Mouse (Mus musculus) frontal cortex, adult (tissue): Measurements from ENCODE around the gene Ahnak.
"Not testable (repeated sequence)": the region's sequence is repeated elsewhere in the genome, so short reads cannot be mapped to it uniquely, and the experiment has no call there.

ENCODE experiments used
- ATAC-seq: cut with Nextera tagmentation; 2 replicates; pipeline ENCODE4 v1.9.2; 2017; ENCODE audit warnings: mild to moderate bottlenecking, moderate library complexity, mixed read lengths; ENCODE audit not compliant: low TSS enrichment

The Ahnak gene

GRCm38 (mm10) chr19:9041074-9041473 is 52.0 kb downstream of the Ahnak start:
- no peak for ATAC-seq

DNA sequence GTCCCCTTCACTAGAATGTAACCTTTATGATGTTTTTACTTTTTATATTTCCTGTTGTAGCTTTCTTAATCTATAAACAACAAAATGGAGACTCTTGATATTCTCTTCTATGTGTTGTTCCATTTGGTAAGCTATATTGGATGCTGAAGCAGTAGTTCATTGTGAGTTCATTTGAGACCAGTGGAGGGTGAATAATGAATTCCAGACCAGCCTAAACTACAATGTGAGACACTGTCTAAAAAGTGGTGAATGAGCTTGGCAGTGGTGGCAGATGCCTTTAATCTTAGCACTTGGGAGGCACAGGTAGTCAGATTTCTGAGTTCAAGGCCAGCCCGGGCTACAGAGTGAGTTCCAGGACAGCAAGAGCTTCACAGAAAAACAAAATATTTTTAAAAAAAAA is 54.0 kb downstream of the Ahnak start:
- no peak for ATAC-seq

DNA sequence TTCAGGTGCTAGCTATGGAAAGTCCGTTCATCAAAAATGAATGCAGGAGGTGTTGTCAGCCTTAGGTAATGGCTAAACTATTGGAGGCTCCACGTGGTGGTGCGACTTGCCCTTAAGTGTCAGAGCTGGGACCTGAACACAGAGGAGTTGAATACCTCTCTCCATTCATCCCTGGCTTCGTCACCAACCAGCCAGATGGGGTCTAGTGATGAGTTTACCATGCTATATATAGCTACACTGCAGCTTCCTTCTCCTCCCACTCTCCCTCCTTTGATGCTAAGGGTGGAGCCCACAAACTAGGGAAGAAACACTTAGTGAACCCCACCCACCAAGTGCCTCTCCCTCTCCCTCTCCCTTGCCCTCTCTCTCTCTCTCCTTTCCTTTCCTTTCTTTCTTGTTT is 55.2 kb downstream of the Ahnak start:
- no peak for ATAC-seq

GRCm38 (mm10) chr19:9047207-9047945 is 58.3 kb downstream of the Ahnak start:
- ATAC-seq, result no peak

DNA sequence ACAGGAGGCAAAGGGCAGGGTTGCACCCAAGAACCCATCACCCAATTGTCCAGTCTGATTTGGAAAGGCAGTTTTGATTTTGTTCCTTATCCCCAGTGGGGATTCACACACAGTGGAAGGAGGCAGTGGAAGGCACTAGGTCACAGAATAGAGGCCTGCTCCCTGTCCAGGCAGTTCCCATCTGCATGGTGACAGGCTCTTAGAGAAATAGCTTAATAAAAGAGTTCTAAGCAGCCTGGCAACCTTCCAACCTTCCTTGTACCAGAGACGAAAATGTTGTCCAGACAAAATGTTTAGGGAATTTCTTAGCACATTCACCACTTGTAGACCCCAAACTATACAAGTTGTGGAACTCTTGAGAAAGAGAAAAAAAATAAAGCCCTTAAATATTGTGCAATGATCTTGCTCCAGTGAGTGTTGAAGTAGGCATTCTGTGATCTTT is 58.9 kb downstream of the Ahnak start:
- ATAC-seq, result no peak

DNA sequence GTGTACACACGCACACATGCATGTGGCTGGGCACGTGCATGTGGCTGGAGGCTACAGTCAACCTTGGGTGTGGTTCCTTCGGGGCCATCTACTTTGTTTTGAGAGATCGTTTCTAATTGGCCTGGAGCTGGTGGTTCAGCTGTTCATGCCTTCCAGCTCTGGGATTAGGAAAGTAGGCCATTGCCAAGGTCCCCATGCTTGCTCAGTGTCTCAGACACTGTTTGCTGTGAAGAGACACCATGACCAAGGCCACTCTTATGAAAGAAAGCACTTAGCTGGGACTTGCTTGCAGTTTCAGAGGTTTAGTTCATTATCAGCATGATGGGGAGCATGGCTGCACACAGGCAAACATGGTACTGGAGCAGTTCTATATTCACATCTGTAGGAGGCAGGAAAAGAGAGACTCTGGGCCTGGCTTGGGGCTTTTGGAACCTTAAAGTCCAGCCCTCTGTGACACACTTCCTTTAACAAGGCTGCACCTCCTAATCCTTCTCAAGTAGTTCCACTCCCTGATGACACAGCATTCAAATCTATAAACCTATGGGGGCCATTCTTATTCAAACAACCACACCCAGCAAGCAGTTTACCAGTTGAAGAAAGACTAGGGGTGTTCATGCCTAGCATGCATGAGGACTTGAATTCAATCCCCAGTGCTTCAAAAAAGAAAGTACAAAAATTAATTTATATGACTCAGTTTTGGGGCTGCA is 60.0 kb downstream of the Ahnak start:
- no peak for ATAC-seq

DNA sequence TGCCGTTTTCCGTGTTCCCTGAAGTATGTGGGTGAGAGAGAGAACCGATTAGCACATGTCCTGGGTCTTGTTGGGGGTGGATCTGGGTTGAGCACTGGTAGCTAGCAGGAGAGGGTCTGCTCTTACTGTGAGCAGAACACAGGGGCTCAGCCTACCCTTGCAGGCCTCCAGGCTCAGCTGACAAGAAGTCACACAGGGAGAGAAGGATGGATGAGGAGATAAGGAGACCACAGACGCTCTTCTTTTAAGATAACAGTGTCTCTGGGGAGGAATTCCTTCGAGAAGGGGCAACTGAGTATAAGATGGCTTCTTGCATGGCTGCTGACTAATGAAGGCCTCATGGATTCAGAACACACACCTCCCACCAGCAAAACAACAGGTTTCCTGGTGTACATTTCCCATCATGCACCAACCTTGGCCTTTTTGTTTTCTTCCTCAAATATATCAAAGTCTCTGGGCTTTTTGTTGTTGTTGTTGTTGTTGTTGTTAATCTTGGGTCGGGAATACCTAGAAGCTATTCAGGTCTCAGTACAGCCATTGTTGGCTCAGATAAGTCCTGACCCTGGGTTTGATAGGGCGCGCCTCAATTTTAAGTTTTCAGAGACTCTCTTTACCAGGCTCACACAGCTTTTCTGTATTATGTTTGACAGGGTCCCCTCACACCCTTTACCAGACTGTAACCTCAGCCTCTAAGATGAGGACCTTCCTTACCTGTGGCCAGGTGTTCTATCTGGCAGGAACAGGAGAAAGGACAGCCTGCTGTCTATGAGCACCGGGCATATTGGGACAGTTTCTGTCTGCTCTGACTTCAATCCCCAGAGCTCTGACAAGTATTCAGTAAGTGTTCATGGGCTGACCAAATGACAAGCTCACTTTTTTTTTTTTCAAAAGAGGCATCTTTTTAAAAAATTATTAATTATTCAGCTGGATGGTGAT is 61.5 kb downstream of the Ahnak start:
- no peak for ATAC-seq

- not testable (repeated sequence) for ATAC-seq
Measured at GRCm38 (mm10) chr19:9051985-9052384, 62.9 kb downstream of the Ahnak start.

GRCm38 (mm10) chr19:9052803-9053431 is 63.8 kb downstream of the Ahnak start:
- ATAC-seq, result no peak

DNA sequence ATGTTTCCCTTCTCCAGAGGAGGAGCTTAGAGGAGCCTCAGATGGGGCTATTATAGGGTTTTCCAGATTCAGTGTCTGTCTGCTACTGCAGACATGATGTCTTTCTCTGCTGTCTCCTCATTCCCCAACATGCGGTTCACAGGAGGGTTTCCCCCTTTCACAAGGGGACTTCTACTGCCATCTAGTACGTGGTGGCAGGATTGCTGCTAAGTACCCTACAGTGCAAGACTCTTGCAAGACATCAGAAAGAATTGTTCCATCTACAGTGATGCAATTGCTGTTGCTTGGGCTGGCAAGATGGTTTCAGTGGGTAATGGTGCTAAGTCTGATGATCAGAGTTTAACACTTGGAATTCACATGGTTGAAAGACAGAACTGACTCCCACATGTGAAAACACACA is 66.1 kb downstream of the Ahnak start:
- no peak for ATAC-seq

DNA sequence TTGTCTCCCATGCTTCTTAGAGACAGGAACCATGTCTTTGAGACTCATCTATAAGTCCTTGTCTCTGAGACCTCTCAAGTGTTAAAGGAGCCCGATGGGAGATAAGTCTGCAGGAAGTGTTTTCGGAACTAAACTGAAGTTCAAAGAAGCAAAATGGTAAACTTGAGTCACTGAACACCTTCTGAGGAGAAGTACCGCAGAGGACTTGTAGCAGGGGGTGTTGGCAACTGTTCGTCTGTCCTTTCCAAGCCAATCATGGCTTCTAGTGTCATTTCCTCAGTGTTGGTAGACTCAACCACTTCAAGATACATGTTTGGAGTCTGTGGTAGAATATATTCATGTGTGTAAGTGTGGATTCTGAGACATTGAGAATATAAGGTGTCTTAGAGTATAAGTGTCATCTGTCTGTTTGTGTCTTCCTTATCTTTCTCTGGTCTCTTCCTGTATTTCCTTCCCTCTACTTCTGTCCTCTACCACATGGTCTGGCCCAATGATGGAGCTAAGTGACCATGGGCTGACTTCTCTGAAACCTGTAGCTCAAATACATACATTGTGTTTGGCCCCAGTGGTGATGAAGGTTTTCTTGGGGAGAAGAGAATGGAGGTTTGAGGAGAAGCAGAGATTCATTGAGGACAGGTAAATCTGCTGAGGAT is 66.7 kb downstream of the Ahnak start:
- ATAC-seq, result no peak

DNA sequence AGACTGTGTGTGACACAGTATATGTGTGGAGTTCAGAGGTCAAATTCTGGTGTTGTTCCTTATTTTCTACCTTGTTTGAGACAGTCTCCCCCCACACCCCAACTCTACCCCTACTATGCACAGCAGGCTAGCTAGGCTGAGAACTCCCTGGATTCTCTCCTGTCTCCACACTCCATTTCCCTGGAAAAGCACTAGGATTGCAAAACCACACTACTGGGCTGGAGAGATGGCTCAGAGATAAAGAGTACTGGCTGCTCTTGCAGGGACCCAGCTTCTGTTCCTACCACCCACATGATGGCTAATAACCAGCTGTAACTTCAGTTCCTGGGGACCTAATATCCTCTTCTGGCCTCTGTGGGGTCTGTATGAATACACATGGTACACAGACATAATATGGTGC is 68.6 kb downstream of the Ahnak start:
- ATAC-seq, result no peak

DNA sequence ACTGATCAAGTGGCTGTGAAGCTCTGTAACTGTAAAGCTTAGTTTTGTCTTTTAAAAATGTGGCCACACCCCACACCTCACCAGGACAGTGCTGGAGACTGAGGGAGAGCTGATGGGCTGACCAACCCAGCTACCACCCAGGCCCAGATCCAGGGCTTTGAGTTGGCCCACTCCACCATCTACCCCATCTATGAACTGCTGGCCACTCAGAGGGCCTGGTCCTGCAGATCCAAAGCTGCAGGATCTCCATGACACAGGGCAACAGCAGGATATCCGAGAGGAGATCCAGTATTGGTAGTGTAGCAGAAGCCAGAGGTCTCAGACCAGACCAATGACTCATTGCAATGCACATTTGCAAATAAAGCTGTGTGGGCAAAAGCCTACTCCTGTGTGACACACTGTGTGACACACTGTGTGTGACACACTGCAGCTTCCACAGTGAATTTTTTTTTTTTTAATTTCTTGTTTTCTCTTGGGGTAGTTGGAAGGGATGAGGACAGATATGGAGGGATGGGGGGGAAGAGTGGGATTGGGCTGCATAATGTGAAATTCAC is 69.3 kb downstream of the Ahnak start:
- no peak for ATAC-seq

- no peak for ATAC-seq
Measured at GRCm38 (mm10) chr19:9058944-9059343, 69.9 kb downstream of the Ahnak start.

GRCm38 (mm10) chr19:9059391-9059790 is 70.3 kb downstream of the Ahnak start:
- ATAC-seq, result no peak

DNA sequence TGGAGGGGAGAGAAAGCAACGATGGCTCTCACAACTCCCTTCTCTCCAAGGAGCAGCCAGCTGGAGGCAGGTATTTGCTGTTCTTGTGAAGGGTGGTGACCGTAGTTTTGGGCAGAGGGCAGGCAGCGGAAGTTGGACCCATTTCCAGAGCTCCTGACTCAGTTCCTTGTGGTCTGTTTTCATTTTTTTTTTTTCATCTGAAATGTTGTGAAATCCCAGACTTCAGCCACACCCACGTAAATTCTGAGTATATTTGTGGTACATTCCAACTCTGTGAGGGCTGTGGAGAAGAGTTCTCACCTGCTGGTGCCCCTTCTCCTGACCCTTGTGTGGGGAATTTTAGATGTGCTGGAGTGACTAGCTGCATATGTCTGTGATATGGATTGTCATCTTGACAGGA is 71.0 kb downstream of the Ahnak start:
- no peak for ATAC-seq

GRCm38 (mm10) chr19:9061221-9061893 is 72.3 kb downstream of the Ahnak start:
- no peak for ATAC-seq

- ATAC-seq, result no peak
Measured at GRCm38 (mm10) chr19:9062822-9063221, 73.7 kb downstream of the Ahnak start.

DNA sequence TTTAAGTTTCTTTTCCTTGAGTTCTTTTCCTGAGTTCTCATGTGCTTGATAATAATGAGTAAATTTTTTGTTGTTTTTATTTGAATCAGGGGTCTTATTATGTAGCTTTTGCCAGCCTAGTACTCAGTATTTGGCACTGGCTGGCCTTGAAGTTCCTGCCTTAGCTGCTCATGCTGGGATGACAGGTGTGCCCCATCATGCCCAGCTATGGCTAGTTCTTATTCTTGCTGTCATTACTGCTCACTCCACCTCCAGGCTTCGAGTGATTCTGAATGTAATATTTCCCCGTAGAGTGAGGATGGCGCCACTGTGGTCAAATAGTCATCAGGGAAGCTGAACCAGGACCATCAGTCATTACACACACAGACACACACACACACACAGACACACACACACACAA is 74.7 kb downstream of the Ahnak start:
- ATAC-seq, result no peak
